Mouse (Mus musculus) adrenal gland, postnatal 14 days (tissue): Measurements from ENCODE around the gene Epha6. TPM values are rescaled to one million over a fixed set of nuclear protein-coding genes. Genes with fewer than 3 reads are reported as not detected.

Experiments
- DNase-seq: peaks from one replicate; pipeline ENCODE4 v3.0.0; 2021; ENCODE audit warnings: mixed read lengths
- total RNA-seq: library from RNA; stranded (reverse); gene quantifications from 2 replicates; pipeline ENCODE4 v1.2.3, GENCODE M21; 2021

The Epha6 gene
- total RNA-seq, 1 experiment from 2014 or later = not detected

DNA sequence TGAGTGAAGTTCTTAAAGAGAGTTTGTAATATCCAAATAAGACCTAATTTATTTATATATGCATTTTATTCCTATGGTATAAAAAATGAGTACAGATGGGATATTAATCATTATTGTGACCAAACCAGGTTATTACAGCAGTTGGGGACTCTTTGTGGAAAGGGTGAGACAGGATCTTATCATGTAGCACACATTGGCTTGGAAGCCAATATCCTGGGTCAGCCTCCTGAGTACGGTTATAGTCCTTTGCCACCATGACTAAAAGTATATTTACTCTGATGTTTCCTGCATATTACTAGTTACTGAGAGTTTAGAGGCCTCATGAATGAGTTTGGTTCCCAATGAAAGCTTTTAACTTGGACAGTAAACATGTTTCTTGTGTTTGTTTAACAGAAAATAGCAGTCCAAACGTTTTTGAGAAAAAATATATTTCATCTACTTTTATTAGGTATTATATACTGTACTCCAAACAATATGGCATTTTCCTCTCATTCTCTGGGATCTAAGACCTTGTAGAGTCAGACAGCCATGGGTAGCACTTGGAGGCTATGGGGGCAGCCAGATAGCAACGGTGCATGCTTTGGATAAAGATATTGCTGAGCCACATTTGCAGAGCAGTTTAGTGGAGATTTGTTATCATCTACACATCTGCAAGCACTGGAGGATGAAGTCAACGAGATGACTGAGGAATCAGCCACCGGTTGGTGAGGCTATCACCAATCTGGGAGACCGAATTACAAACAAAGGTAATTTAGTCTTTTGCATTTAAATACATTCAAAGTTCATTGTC is 340.4 kb downstream of the Epha6 start:
- no peak for DNase-seq

DNA sequence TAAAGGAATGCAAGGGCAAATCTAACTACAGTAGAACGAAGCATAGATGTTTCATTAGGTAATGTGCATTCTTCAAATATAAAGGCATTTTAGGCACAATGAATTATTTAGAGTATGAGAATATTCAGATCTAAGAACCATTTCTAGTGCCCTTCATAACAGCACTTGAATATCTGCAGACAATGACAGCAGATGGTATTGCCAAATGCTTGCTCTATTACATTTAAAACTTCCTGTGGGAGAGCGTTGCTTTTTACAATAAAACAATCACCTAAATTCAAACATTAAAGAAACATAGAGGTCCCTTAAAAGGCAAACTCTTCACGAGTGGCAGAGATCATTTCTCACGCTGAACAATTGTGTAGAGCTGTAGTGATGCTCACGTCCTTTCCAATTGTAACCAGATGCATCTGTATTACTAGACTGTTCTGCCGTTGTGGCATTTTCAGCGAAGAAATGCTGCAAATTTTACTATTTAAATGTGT is 347.1 kb downstream of the Epha6 start:
- no peak for DNase-seq

DNA sequence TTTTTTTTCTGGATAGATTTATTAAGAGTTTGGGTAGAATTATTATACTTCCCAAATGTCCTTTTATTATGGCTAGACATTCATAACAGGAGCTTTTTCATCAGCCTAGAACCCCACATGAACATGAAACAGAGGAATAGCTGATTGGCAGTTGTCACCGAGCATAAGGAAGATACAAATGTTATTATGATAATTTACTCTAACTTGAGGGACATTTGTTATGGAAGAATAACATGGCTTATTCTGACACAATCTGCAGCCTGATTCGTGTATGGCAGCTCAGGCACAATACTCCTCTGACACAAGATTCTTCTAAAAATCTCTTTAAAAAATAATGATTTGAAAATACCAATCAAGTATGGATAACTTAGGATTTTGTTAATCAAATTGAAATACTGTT is 347.7 kb downstream of the Epha6 start:
- no peak for DNase-seq

DNA sequence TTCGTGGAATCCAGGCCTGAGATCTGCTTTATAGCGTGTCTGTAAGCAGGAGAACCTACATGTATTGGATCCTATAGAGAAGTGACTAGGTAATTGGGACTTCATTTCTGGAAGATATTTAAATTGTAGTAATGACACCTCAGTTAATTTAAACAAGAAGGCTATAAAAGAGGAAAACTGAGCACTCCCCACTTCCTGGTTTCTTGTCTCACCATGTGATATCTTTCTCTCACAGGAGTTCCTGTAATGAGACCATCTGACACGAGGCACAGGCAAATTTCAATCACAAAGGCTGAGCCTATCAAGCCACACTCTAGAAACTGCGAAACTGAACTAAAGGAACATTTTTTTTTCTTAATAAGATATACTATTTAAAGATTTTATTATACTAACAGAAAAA is 348.3 kb downstream of the Epha6 start:
- no peak for DNase-seq

DNA sequence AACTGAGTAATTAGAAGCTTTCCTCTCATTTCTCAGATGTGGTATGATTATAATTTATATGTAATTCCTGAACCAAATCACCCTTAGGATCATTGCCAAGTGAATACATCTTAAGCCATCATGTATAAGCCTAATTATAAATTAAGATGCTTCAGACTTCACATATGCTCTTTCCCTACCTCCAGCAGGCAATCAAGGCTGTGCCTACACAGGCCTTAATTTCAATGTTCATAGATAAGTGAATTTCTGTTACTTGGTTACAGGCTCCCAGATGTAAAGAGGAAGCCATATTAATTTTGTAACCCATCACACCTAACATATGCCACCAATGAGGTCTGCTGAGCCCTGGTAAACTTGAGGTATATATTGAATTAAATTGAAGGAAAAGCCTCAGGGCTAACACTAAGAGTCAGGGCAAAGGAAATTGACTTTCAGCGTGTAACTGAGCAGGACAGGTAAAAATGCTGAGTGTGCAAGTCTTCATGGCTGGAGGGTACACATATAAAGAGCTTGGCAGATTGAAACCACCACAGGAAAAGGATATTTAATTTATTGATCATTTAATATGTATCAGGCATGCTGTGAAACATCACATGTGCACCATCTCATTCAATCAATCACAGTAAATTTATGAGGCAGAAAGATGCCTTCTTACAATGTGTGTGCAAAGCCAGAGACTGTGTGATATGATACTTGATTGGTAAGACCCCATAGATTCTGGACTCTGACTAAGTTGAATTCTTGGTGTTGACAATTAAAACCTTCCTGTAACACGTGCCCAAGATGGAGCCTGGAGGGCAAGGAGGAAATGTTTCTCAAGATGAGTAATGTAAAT is 365.8 kb downstream of the Epha6 start:
- DNase-seq = no peak

DNA sequence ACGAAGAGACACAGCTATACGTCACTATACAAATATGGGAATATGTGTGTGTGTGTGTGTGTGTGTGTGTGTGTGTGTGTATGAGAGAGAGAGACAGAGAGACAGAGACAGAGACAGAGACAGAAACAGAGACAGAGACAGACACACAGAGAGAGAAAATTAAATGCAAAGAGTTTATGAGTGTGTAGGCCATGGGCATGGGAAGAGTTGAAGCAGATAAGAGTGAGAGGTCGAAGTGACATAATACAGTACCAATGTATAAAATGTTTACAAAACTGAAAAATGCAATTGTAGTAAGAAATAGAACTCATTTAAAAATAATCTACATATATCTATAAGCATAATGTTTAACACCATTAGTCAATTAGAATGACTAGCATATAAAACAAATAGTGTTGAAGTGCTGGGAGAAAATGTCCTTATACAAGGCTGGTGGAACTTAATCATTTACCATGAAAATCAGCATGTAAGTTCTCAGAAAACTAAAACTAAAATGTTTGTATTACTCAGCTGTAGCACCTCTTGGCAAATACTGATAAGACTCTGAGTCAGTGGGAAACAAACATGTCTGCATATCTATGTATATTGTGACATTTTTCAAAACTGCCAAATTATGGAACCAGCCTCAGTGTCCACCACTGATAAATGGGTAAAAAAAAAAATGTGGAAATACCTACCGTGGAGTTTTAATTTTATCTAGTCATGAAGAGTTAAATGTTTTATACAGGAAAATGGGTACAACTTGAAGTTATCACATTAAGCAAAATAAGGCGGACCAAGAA is 371.2 kb downstream of the Epha6 start:
- DNase-seq = no peak

DNA sequence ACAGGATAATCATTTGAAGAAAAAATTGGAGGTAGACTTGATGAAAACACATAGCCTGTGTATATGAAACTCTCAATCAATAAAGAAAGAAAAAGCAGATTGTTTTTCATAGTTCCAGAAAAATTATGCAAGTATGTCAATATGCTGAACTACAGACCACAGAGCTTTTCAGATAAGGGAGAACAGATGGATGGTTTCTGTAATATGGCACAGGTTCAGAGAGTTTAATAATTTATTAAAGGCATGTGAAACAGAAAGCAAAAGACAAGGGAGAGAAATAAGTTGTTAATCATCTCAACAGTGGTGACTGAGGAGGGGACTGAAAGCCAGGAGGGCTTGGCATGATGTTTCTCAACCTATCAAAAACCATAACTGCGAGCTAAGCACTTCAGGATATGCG is 372.3 kb downstream of the Epha6 start:
- no peak for DNase-seq

DNA sequence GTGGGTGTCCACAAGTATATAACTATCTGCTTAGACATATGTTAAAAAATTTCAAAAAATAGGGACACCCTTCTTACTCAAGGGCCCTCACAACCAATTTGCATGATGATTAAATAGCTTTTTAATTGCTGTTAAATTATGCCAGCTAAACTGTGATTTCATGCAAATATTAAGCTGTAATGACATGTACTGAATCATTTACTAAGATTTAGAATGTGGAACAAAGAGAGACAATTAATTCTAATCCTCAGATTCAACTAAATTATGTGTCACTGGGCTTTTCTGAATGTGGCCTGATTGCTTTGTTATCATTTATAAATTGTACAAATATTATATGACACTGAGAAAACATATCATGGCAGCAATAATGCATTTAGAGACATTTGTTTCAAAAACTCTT is 396.2 kb downstream of the Epha6 start:
- DNase-seq = no peak

DNA sequence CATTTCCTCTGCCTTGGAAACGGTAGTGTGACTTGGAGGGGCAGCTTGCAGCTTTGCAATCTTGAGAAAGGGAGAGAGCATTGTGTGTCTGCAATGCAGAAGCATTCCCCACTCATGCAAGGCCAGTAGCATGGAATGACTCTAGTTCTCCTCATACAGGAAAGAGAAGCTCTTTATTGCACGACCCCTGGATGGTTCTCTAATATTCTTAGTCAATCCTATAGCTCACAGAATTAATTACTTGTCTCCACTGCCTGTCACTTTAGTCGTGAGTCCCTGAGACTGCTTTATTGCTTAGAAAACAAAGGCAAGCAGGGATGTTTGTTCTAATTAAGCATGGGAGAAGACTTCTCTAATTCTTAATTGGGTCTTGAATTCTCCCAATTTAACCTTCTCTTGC is 429.8 kb downstream of the Epha6 start:
- DNase-seq = no peak

DNA sequence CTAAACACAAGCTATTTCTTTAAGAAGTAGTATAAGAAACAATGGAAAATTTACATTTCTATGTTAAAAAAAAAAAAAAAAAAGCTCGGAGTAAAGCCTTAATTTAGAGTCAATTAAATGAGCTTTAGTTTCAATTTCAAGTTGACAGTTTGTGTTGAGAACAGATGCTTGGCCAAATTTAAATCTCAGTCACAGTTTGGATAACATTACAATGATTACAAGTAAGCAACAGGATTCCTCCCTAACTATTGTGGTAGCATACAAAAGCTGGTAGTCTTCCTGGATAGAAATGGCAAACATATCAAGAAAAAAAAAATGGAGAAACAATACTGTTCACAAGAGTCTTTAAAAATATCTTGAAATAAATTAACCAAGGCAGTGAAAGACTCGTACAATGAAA is 452.9 kb downstream of the Epha6 start:
- no peak for DNase-seq

DNA sequence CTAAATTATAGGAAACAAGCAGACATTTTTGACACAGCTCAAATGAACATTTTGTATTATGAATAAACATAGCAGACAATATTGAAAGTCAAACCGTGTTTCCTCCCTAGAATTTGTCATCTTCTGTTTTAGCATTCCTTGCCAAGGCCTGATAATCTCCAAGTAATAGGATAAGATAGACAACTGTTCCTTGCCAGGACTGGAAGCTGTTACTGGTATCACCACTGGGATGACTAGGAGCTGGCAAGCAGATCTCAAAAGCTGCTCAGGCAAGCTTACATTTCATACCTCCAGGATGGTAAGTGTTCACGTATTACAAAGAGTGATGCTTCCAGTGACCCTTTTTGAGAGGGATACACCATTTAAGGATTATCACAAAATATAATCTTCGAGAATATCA is 461.0 kb downstream of the Epha6 start:
- no peak for DNase-seq

DNA sequence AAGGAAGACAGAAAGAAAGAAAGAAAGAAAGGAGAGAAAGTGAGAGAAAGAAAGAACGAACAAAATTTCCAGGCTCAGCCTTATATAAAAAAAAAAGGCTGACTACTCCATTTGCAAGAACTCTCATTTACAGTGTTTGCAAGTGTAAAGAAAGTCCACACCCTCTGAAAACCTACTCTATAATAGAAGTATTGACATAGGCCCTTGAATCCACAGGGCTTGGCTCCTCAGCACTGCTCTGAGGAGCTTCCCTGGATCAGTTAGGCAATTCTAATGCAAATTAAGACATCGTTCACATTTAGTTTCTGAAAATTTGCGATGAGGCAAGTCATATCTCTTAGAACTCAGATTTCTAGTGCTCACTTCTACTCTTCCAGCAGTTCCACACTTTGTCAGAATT is 483.9 kb downstream of the Epha6 start:
- no peak for DNase-seq

DNA sequence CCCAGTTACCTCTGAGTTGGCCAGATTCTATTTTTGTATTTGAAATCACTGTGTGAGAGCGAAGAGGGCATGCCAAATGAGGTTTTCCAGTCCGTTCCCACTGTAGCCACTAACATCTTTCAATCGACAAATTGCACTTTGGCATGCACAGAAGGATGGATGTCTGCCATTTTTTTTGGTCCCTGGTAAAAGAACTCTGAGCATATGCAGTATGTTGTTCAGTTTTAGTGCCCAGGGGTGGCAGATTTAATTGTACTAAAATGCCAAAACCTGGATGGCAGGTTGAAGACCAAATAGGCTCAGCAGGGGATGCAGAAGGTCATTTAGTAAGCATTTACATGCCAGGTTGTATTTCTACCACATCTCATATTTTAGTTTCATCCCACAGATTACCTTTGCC is 503.1 kb downstream of the Epha6 start:
- DNase-seq = no peak

DNA sequence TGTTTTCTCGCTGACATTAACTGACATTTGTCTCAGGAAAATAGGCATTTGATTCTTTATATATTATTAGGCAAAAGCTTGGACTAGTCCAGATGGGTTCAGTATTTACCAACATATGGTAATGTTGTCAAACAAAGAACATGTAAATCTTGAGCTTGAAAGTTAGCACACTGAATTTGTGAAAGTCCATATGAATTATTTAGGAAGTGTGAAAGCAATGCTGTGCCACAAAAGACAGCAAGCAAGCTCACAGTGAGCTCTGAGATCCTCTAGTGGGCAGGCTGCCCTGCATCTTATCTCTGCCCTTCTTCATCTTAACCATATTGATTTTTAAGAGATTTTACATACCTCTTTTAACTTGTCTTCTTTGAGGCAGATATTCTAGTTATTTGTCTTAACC is 510.0 kb downstream of the Epha6 start:
- DNase-seq = no peak

DNA sequence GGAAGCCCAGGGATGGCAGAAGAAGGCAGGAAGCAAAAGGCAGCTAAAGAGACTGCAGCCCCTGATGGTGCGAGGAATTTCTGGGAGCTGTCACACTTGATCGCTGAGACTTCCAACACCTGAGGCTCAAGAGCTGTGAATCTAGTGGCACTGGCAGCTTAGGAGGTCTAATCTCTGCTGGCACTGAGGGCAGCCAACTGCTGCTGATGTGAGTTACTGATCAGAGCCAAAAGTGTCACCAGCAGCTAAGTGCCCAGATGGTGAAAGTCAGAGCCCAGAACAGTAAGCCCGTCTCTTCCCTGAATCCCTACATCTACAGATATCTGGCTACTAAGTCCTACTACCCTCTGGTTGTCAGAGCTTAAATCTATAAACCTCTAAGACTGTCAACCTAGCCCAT is 518.4 kb downstream of the Epha6 start:
- no peak for DNase-seq

DNA sequence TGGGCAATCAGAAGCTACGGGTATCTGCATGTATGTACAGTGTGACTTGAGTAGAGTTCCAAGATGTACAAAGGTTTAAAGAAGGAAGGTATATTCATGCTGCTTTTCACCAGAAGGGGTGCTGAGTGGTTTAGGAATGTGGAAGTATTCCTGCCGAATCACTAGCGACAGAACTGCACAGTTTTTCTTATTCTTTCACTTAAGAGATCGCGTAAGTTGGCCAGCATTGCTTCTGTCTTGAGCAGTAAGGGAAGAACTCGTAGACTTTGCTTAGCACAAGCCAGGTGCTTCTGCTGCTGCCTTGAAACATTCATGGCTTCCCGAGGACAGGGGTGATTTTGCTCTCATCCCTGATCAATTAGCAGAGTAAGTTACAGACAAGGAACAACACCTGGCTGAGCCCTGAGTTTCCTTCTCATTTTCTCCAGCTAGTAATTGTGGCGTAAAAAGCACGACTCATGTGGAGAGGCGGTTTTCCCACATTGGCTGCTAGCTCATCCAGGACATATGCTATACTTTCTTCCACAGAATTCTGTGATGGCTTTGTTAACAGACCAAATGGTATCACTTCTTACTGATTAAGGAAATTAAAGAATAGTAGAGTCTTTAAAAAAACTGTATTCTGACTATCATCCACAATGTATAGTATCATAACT is 534.7 kb downstream of the Epha6 start:
- DNase-seq = no peak

DNA sequence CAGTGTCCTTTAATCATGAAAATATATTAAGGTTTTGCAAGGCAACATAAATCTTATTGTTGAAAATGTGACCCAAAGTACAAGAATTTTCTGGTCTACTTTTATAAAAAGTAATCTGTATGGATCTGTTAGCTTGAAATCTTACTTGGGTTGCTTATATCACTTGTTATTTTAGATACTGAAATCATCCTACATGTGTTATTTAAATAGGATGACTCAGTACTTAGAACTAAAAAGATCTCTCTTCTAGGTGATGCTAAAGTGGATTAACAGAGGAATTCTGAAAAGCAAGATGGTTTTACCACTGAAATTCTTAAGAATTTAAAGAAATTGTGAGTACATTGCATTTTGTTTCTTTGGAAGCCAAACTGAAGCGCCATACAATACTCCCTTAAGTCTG is 561.5 kb downstream of the Epha6 start:
- DNase-seq = no peak

DNA sequence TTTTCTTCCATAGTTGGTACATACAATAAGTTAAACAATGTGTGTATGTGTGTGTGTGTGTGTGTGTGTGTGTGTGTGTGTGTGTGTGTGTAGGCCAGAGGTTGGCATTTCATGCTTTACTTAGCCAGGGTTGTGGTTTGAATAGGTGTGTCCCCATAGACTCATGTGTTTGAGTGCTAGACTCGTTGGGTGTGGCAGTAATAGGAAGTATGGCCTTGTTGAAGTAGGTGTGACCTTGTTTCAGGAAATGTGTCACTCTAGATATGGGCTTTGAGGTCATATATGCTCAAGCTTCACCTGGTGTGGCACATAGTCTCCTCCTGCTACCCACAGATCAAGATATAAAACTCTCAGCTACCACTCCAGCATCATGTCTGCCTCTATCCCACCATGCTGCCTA is 577.0 kb downstream of the Epha6 start:
- no peak for DNase-seq

DNA sequence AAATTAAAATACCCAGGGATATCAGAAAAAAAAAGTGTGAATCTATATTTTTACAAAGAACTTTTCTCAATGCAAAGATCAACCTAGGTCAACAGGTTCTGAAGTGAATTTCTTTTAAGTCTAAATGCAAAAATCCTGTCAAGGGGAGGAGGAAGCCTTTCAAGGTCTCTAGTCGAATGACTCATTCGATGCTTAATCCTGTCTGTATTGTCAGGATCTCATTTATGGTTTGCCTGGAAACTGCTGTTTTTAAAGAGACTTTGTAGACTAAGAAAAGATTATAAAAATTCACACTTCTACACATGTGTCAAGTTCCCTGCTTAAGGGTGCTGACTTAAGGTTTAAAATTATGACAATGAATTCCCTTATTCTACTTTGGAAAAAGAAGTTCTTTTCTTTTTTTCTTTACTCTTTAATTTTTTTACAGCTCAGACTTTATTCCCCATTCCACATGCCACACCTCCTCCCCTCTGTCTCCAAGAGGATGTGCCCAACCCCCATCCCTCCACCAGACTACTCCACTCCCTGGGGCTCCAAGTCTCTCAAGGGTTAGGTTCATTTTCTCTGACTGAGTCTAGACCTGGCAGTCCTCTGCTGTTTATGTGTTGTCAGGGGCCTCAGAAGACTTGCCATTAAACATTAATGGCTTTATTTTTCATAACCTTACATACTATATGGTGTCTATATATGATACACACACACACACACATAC is 598.3 kb downstream of the Epha6 start:
- no peak for DNase-seq

DNA sequence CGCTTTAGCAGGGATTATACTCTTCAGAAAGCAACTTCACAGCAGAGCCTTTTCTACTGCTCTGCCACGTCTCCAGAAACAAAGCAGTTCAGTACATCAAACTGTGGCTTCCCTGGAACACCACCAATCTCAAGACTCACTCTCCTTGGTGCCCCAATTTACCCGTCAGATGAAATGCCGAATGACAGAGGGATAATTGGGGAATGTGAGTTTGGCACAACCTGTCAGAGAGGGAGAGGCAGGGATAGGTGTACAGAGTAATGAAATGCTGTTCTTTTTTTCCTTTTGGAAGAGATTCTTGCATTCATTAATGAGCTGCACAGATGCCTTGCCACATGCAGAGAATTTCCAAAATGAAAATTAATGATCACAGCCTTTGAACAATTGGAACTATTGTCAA is 635.5 kb downstream of the Epha6 start:
- no peak for DNase-seq

DNA sequence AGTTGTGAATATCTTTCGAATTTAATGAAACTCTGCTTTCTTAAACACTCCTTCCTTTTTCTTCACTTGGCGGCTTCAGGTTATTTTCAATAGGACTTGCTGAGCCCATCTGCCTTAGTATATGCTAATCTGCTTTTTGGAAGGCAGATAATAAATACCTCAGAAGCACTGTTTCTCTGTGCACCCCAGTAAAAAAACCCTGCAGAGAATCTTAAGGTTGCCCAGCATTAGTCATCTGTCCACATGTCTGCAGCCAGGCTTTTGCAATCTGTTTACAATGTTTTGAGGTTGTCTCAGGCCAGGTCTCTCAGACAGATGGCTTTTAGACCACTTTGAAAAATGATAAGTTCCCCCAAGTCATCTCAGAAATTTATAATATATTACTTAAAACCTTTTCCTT is 649.6 kb downstream of the Epha6 start:
- peak; percentile 7 for DNase-seq

DNA sequence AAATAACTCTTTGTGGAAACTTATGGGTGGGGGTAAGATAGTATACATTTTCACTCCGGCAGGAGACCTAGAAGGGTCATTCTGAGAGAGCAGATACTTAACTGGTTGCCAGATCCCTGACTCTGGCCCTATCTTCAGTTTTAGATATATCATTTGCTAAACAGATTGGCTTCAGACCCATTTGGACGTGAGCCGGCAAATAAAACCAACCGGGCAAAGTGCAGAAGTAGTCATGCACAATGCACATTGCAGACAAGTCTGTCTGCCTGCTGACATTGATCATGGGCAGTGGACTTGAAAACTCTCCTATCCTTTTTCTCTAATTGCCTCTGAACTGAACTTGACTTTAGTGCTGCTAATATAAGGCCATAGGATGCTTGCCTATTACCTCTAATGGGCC is 681.6 kb downstream of the Epha6 start:
- no peak for DNase-seq
